Mouse (Mus musculus) kidney, postnatal 4 days (tissue): ENCODE results near the gene Grhl1.
"Not testable (repeated sequence)": the region's sequence is repeated elsewhere in the genome, so short reads cannot be mapped to it uniquely, and the experiment has no call there.

ENCODE experiments used
- DNase-seq, 2 experiments: peaks; one replicate each; pipeline ENCODE4 v3.0.0; 2021; ENCODE audit warnings: mixed read lengths in 2 of 2

Gene Grhl1

DNA sequence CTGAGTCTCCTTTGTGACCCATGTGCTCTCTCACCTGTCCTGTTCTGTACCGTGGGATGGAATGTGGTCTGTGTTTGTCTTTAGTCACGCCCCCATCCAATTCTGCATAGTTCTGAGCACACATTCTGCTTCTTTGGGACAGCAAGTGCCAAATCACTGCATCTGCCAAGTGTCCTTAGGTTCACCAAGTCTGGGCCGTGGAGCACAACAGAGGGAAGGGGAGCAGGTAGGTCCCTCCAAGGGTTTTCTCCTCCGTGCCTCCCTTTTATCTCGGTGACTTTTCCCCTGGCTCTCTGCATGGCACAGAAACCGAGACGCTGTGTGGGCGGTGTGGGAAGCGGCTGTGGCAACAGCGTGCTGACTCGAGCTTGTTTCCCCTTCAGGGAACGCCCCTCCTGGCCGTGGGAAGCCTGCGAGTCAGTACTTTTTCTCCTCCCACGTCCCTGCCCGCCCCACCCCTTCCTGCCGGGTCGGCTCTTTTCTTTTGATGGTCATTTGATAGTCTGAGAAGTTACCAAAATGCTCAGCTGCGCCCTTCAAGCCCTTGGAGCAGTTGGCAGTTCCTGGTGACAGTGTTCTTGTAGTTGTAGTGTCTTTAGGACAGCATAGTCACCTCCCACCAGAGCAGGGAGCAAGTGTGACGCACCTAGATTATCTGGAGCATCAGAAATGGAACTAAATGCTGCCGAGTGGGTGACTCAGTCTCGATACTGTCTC, 21.0 kb downstream of the Grhl1 start:
- DNase-seq, result peak; percentile 82 to 87

DNA sequence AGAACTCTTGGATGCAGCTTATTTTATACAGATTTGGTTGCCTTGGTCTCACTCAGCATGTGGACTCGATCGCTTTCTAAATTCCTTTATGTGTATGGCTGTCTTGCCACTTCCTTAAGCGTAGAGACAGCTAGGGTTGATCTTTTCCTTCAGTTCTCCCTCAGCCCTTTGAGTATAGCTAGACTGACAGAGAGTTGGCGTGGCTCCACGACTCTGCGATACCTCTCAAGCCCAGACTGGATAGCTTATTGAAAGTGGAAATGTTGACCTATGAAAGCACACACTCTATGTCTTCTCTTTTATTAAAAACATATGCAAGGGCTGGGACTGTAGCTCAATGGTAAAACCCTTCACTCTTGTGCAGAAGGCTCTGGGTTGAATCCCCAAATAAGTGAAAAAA, 25.3 kb downstream of the Grhl1 start:
- peak in 1 of 2 experiments; percentile 42 for DNase-seq

DNA sequence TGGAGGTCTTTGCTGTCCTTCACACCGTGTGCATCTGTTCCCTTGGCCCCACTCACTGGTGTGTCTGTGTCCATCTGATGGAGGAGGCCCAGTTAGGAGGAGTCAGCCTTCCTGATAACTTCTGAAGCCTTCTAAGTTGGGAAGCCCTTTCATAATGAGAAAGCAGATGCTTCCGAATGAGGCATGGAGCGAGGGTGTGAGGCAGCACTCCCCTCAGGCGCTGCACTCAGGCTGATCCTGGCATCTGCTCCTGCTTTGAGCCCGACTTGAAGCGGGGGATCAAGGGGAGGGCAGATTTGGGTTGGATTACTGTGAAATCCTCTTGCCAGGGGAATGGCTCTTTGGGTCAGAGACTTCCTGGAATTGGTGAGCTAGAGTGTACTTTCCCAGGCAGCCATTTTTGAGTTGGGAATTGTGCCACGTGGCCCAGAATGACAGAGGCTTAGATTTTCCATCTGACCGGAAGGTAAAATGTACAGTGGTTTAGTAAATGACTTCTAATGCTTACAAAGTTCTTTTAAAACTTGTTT, 27.3 kb downstream of the Grhl1 start:
- no peak for DNase-seq

DNA sequence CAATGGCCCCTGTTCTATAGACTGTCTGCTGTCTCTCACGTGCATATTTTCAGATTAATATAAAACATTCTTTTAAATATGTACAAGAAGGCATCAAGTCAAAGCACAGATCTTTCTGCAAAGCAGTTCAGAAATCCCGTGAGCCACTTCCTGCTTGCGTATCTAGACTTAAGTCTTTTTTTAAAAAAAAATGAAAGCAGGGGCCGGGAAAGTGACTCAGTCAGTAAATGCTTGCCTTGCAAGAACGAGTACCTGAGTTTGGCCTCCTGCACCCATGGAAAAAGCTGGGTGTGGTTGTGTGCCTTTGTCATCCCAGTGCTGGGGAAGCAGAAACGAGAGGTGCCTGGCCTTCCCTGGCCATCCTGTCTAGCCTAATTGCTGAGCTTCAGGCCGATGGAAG, 28.0 kb downstream of the Grhl1 start:
- no peak for DNase-seq

DNA sequence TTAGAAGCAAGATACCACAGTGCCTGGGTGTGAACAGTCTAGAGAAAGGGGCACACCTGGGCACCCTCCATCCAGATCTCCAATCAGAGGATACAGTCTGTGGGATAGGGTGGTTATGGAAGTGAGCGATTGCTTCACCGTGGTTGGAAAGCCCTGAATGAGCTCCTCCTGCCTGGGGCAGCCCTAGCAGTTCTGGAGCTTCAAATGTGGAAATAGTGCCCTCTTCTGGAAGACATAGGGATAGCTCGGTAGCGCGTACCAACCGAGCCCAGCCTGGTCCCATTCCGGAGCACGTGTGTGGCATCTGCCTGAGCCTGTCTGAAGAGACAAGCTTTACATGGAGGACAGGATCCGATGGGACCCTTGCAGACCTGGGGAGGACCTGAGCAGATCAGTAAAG, 28.7 kb downstream of the Grhl1 start:
- DNase-seq, result peak; percentile 67 to 79

DNA sequence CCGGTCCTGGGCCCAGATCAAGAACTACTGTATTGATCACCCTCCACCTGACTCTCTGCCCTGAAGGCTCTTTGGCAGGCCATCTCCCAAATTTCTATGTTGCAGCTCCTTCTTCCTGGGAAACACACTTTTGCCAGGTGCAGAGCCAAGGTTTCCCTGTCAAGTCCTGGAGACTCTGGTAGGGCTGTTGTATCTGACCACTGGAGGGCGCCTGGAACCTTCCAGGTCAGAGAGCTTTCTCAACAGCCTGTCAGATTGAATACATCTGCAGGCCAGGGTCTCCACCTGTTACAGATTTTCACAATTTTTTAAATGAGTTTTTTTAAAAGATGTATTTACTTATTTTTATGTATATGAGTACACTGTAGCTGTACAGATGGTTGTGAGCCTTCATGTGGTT, 31.2 kb downstream of the Grhl1 start:
- peak; percentile 89 to 92 for DNase-seq

DNA sequence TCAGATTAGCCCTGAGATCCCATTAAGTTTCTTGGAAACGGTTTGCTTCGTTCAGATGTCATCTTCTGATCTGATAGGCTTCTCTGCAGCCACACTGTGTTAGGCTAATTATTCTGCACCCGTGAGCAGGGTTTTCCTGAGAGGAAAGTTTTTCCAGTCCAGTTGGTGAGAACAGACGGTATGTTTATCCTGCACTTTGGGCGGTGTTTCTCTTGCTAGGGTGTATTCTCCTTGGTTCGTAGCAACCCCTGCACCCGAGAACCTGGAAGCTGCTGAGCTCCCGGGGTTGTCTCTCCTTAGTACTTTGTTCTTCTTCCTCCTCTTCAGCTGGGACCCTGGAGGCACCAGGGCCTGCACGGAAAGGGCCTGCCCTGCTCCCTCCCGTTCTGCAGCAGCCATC, 34.1 kb downstream of the Grhl1 start:
- DNase-seq, result no peak

DNA sequence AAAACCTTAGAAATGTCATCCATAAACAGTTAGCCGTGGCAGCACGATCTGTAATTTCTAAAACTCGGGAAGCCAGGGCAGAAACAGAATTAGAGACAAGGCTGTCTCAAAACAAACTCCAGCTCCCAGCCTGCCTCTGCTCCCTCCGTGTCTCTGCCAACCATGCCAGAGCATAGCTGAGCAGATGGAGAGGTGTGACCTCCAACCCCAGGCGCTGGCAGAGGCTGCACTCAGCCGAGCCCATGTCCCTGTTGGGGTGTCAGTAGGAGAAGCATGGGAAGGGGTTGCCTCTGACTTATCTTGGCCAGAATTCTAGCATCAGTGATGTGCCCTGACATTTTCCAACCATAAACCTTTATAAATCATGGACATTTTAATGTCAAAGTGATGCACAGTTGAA, 40.5 kb downstream of the Grhl1 start:
- DNase-seq, result no peak

DNA sequence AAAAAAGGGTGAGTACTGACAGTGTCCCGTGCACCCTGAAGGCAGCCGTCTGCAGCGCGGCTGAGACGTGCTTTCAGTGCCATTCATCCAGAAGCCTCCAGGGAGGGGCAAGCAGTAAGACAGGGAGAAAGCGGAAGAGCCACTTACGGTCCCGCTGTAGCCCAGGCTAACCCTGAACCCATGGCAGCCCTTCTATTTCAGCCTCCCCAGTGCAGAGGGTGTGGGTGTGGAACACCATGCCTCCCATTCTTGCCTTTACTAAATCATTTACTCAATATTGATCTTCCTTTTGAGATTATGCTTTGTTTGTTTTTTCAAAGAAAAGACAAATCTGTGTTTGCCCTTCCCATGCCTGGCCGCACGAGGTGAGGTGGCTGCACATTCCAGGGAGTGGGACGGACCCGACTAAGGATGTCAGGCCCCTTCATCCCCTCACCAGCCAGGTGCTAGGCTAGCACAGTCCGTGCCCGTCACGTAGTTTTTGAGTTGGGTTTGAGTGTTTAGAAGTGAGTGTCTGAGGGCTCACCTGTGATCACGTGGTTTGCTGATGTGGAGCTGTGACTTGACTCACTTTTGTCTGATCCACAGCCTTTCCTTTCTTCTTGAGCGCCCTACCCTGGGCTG, 42.5 kb downstream of the Grhl1 start:
- DNase-seq, result no peak

DNA sequence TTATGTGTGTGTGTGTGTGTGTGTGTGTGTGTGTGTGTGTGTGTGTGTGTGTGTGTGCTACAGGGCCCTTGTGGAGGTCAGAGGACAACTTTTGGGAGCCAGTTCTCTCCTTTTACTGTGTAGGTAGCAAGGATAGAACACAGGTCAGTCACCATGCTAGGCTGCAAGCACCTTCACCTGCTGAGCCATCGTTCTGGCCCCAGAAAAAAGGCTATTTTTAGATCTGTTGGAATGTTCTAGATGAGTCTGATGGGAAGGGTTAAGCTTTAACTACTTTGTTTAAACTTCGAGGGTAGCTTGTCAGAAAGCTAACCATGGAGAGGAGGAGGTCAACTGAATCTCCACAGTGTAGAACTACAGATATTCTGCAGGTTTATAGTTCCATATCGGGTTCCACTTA, 43.1 kb downstream of the Grhl1 start:
- no peak for DNase-seq

DNA sequence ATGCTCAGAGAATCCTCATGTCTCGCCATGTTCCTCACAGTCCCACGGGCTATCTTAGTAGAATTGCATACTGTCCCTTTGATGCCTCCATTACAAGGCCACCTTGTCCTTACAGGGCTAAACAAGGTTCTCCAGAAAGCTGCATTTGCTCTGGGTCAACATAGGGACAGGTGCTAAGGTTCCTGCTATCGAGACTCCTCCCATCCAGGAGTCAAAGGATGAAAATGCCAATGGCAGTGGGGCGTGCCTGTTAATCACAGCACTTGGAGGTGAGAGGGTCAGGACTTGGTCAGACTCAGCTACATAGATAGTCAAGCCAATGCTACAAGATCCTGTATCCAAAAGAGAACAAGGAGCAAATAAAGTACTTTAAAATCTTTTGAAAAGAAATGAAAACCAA, 47.4 kb downstream of the Grhl1 start:
- no peak for DNase-seq

DNA sequence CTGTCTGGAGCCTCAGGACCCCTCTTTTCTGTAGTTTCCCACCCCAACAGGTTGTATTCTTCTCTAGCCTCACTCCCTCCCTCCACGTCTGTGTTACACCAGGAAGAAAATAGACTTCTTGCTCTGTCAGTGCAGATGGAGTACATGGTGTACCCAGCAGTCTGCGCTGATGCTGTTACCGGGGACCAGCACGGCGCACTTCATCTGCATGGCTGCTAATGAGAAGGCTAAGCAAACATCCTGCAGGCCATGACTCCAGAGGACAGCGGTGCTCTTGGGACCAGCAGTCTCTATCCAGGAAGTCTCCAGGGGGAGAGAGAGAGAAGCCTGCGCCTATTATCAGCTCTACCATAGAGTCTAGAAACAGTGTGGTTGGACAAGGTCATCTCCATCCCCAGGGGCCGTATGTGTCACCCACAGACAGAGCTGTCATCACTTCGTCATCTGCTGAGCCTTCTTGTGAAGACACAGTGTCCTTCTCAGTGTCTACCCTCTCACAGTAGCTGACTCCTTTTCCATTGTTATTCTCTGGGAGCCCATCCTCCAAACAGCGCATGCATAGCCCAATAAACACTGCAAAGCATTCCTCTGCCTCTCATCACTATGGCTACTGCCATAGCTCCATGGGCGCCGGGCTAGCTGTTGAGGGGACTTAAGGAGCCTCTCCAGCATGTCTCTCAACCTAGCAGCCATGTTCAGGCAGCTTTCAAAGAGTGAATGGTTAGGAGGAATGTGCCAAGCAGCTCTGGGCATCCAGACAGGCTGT, 51.6 kb downstream of the Grhl1 start:
- no peak for DNase-seq

DNA sequence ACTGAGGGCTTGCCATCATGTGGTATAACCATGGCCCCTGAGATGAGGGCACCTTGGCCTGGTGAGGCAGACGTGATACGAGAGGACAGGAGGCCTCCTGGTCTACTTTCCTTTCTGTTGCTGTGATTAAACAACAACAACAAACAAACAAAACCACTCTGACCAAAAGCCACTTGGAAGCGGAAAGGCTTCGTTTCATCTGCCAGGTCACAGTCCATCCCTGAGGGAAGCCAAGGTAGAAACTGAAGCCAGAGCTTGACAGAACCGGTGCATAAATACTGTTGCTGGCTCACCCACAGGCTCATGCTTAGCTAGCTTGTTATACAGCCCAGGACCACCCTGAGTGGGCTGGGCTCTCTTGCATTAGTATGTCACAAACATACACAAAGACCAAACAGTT, 54.3 kb downstream of the Grhl1 start:
- no peak for DNase-seq

DNA sequence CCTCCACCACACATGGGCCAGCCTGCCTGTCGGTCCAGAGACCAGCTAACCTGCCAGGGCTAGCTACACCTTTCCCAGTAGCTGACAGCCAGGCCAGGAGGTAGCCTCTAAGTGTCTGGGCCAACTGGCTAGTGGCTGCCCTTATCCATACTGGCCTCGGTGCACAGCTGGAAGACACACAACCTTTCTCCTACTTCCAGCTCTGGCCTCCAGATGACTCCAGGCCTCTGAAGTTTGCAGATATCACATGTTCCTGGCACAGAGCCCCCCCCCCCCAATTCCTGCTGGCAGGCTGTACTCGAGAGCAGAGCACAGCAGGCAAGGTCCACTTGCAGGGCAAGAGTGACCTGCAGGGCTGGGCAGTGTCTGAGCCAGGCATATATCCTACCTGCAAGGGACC, 55.1 kb downstream of the Grhl1 start:
- no peak for DNase-seq

DNA sequence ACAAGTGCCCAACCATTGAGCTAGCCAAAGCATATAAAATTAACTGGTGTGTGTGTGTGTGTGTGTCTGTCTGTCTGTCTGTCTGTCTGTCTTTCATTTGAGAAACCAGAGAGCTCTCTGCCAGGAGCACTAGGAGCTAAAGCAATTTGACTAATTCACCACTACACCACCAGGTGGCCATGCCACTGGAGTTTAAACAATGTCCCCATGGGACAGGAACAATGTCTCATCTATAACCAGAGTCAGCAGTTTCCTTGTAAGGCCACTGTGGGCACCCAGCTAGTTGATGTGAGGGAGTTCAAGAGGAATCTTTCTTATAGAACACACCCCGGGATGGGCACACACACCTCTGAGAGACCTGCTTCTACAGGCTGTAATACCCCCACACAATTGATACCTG, 58.1 kb downstream of the Grhl1 start:
- DNase-seq, result peak; percentile 63 to 71

DNA sequence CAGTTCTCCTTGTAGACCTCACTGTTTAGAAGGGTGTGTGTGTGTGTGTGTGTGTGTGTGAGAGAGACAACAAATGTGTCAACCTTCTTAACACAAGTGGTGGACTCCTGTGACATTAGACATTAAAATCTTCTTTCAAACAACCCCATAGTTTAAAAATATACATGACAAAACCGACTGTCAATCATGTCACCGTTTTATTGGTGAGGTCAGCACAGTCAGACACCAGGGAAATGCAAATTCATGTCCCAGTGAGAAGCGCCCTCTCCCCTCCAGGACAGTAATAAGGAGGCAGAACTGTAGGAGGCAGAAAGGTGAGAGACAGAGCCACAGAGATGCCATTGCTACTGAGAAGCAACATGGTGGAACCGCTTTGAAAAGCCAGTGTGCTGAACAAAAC, 60.3 kb downstream of the Grhl1 start:
- no peak for DNase-seq

DNA sequence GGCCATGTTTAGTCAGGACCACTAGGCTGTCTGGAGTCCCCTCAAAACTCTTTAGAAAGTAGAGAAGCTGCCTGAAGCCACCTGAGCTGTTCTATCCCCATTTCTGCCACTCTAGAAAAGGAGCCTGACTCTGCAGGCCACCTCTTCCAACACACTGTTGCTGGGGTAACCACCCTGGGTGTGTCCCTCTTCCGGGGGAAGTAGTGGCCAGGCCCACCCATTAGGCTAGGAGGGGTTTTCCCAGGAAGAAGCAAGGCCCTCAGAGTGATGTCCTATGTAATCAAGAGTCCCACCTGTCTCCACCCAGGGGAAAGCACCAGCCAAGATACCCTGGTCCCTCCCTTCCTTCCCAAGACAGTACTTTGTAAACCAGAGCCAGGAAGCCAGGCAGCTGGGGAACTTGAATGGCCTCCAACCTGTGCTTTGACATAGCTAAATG, 61.7 kb downstream of the Grhl1 start:
- no peak for DNase-seq

DNA sequence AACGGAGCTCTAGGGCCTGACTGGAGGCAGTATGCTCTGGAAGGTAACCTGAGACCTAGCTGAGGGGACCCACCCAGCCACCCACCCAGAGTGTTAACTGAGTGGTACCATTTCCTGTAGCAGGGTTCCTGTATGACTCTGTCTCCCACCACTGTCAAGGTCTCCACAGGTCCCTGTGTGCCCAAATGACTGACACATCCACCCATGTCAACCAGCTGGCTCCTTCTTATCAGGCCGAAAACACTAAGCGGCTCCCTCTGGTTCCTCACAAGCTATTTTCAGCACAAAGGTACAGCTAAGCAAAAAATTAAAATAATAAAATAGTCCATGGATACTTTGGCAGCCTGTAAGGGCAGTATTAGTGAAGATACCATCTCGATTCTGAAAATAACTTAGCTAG, 62.1 kb downstream of the Grhl1 start:
- DNase-seq, result no peak

DNA sequence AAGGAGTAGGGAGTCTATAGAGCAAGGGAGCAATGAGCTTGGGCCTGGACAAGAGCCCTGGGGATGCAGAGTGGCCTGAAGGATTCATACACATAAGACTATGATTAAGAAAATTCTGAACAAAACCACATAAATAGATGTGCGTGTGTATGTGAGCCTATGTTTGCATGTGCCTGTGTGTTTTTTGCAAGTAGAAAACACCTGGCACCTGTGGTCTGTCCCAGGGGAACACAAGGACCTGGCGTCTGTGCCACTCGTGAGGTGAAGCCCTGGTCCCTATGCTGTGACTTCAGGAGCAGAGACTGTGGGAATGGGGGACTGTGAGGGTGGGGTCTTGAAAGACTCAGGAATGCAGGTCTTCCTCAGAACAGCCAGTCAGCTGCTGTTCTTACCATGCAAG, 62.6 kb downstream of the Grhl1 start:
- no peak for DNase-seq

DNA sequence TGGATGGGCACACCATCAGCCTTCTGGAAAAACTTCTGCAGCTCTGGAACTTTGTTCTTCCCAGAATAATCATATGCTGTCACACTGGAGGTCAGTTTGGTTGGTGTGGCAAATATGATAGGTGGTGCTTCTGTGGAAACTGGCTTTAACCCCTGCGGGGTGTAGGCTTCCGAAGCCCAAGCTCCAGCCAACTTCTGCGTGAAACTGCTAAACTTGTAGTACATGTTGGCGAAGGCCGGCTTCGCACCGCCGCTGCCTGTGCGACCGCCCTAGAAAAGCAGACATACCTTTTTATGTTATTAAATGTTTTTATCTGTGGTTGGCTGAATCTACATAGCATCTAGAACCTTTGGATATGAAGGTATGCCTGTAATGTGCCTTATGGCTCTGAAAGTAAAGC, 66.7 kb downstream of the Grhl1 start:
- not testable (repeated sequence) for DNase-seq

DNA sequence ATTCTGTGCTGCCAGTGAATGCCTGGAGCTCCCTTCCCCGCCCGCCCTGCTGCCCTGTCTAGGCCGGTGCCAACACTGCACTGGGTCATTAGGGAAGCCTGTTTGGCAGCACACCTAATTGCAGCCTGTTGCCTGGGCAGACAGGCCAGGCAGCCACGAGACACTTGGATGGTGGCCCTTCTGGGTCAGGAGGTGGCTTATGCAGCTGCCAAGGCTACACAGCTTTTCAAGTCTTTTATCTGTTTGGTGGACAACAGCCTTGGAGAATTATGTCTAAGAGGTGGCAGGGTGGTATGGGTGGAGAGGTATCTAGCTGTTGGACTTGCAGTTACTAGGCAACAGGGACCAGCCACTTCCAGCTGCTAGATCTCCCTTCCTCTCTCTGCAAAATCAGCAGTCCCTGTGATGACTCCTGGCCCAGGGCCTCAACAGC, 70.3 kb downstream of the Grhl1 start:
- DNase-seq, result peak; percentile 74 to 84

DNA sequence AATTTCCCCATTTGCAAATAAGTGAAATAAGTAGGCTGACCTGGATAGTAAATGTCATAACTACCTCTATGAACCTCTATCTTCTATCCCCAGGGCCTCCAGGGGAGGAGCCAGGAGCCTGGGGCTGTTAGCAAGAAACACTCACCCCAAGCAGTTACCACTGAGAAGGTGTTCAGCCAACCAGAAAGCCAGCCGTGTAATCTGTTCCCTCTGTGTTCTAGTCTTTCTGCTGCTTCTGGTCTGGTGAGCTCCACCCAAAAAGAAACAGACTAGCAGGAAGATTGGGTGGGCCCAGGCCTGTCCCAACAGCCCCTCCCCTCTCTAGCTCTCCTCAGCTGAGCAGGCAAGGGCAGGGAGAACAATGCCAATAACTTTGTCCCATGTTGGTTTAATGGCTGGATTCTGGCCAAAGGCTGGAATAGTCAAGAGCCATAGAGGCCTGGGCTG, 72.1 kb downstream of the Grhl1 start:
- no peak for DNase-seq

DNA sequence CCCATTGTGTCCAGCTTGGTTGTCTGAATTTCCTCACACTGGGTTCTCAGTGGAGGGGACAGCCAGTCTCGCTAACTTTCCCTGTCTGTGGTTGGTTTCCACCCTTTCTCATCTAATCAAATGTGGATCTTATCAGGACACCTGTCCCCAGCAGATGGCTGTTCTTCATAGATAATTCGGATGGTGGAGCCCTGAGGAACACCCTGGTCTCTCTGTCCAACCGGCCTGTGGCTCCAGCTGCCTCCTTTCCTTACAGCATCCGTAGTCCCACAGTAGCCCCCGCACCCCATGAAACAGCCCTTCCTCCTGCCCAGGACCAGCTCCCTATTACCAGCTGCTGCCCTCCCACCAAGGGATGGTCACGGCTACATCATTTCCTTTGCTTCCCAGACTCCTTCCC, 73.8 kb downstream of the Grhl1 start:
- DNase-seq, result no peak

DNA sequence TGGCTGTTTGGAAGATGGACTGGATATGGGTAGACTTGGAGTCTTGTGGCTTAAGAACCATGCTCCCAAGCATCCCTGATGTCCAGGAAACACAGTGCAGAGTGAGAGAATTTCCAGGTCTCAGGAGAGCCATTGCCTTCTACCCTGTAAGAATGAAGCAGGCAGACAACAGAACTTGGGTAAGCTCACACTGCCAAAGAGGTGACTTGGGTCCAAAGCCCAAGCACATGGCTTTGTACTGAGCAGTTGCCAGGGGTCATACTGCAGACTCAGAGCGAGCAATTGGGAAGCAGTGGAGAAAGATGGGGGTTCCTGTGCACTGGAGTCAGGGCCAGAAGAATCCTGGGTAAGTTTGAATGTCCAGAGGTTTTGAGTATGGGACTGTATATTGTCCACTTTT, 76.0 kb downstream of the Grhl1 start:
- no peak for DNase-seq
